Mouse (Mus musculus): ENCODE measurements around the gene Olfm1. TPM values are rescaled to one million over a fixed set of nuclear protein-coding genes. Genes with fewer than 3 reads are reported as not detected.

Gene Olfm1
- total and polyA plus RNA-seq, 3 experiments, result 0.20 to 1.3 (median 0.34) TPM

DNA sequence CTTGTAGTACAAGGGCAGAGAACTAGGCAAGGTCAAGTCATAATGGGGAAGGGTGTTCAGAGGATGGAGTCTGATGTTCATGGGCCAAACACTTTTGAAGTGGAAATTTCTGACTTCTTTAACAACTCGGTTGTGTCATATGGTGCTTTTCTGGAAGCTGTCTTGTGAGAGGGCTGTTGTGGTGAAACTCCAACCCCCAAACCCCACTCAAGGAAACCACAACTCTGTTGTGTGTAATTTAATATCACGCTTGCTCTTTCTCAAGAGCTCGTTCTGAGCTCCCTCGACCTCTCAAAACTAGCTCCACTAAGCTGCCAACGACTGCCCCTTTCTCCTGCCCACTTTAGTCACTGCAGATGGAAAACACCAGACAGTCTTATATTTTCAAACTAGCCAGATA lies 47.1 kb upstream of the Olfm1 start:
- Histone ChIP-seq H3K36me3 (replicated peaks in 1 of 2; ENCODE audit: control insufficient read depth in 1 of 2, insufficient read depth in 1 of 2, low read length in 1 of 2) (no peaks in the 10 kb centered on the region), H3K27ac (ENCODE audit: insufficient read depth, low read depth) (no peak overlapping the region), H3K4me1 (ENCODE audit: control insufficient read depth in 1 of 2, insufficient read depth in 2 of 2) (peaks cover 8 to 10% of the 10 kb centered on the region in 2 experiments; a peak in 3 of 4 replicates), H3K79me2 (replicated peaks; ENCODE audit: control insufficient read depth, extremely low read depth, insufficient read depth, poor library complexity, severe bottlenecking) (no peaks in the 10 kb centered on the region), H3K4me2 (ENCODE audit: insufficient read depth, low read depth, poor library complexity, severe bottlenecking) (no peak overlapping the region), H3K4me3 (replicated peaks in 1 of 3; ENCODE audit: low read depth in 2 of 3, low read length in 2 of 3, poor library complexity in 1 of 3) (no peak overlapping the region), H3K9ac (ENCODE audit: insufficient read depth, low read depth) (no peak overlapping the region), H3K27me3 (replicated peaks) (peaks cover 91% of the 10 kb centered on the region), H3K9me3 (replicated peaks; ENCODE audit: low read length) (peaks cover 2% of the 10 kb centered on the region)
- peak; percentile 7 for DNase-seq (ENCODE audit: extremely low read depth)
- in situ Hi-C loops (cut with MboI; ENCODE audit: low pct_ligation_motif_present, low pct_unique_long_range_greater_than_20kb, low sequenced_read_pairs), result no loop called here
- dilution Hi-C loops (cut with MboI; ENCODE audit: extremely low pct_ligation_motif_present, extremely low pct_unique_long_range_greater_than_20kb, low sequenced_read_pairs), result no loop called here
- TF ChIP-seq CTCF (conservative IDR thresholded peaks at IDR 0.05 in 1 of 2, IDR thresholded peaks at IDR 0.05 in 1 of 2; ENCODE audit: low read depth in 2 of 2, low read length in 2 of 2), result no peak
- no peak for TF ChIP-seq ZNF384 (IDR thresholded peaks at IDR 0.05; ENCODE audit: low read depth, low read length)
- TF ChIP-seq ZC3H11A (IDR thresholded peaks at IDR 0.05; ENCODE audit: low read depth, low read length), result no peak
- TF ChIP-seq BHLHE40 (IDR thresholded peaks at IDR 0.05; ENCODE audit: low read depth, low read length), result 0 out of 2 replicates have a peak, but pooled peaks have one; percentile 12
- TF ChIP-seq MEF2A (IDR thresholded peaks at IDR 0.05; ENCODE audit: borderline replicate concordance, low read depth, low read length), result no peak
- TF ChIP-seq JUN (IDR thresholded peaks at IDR 0.05; ENCODE audit: insufficient read depth, low read depth, low read length), result no peak

DNA sequence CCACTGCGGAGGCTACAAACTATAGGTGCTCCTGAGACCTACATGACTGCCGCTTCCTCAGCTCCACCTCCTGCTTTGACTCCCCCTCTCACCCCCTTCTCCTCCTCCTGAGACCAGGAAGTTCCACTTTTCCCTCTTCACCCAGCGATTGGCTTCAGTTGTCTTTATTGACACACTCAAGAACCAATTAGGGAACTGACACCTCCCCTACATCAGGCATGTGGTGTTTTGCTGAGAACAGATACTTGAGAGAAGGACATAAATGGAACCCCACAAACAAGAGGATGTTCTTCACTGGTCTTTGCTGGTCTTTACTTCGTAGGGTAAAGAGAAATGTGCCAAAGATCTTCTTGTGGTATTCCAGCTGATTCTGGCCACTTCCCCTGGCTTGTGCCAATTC lies 46.6 kb upstream of the Olfm1 start:
- peaks cover 8 to 10% of the 10 kb centered on the region in 2 experiments; a peak in 3 of 4 replicates for H3K4me1 ChIP-seq (ENCODE audit: control insufficient read depth in 1 of 2, insufficient read depth in 2 of 2)
- no peaks in the 10 kb centered on the region for H3K36me3 ChIP-seq (replicated peaks in 1 of 2; ENCODE audit: control insufficient read depth in 1 of 2, insufficient read depth in 1 of 2, low read length in 1 of 2)
- no peak overlapping the region for H3K4me2 ChIP-seq (ENCODE audit: insufficient read depth, low read depth, poor library complexity, severe bottlenecking)
- H3K9me3 ChIP-seq (replicated peaks; ENCODE audit: low read length), result peaks cover 2% of the 10 kb centered on the region
- H3K4me3 ChIP-seq (replicated peaks in 1 of 3; ENCODE audit: low read depth in 2 of 3, low read length in 2 of 3, poor library complexity in 1 of 3), result no peak overlapping the region
- TF ChIP-seq KAT2A (IDR thresholded peaks at IDR 0.05; ENCODE audit: insufficient replicate concordance, low read length) (no peak), ELF1 (IDR thresholded peaks at IDR 0.05; ENCODE audit: low read depth, low read length) (0 out of 2 replicates have a peak, but pooled peaks have one; percentile 39), IRF4 (IDR thresholded peaks at IDR 0.05; ENCODE audit: low read depth, low read length) (no peak), NELFE (IDR thresholded peaks at IDR 0.05; ENCODE audit: low read depth, low read length) (no peak)
- in situ Hi-C loops (cut with MboI; ENCODE audit: low pct_ligation_motif_present, low pct_unique_long_range_greater_than_20kb, low sequenced_read_pairs) (no loop called here), dilution Hi-C loops (cut with MboI; ENCODE audit: extremely low pct_ligation_motif_present, extremely low pct_unique_long_range_greater_than_20kb, low sequenced_read_pairs) (no loop called here)
- H3K27me3 ChIP-seq (replicated peaks), result peaks cover 90% of the 10 kb centered on the region
- H3K79me2 ChIP-seq (replicated peaks; ENCODE audit: control insufficient read depth, extremely low read depth, insufficient read depth, poor library complexity, severe bottlenecking), result no peaks in the 10 kb centered on the region
- DNase-seq (ENCODE audit: extremely low read depth), result peak; percentile 21
- no peak overlapping the region for H3K27ac ChIP-seq (ENCODE audit: insufficient read depth, low read depth)
- no peak overlapping the region for H3K9ac ChIP-seq (ENCODE audit: insufficient read depth, low read depth)

DNA sequence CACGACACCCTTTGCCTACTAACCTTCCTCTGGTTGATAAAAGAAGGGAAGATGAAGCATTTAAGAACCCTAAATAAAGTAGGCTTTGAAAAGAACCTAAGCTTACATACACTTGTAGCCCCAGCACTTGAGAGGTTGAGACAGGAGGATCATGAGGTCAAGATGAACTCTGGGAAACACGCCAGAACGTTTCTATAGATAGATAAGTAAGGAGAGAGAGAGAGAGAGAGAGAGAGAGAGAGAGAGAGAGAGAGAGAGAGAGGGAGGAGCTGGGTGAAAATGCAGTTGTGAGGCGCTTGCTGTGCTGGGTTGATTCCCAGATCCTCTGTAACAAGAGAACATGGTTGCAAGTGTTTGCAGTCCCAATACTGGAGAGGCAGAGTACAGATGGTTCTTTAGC lies 46.1 kb upstream of the Olfm1 start:
- Histone ChIP-seq H3K4me2 (ENCODE audit: insufficient read depth, low read depth, poor library complexity, severe bottlenecking) (no peak overlapping the region), H3K27me3 (replicated peaks) (peaks cover 90% of the 10 kb centered on the region), H3K79me2 (replicated peaks; ENCODE audit: control insufficient read depth, extremely low read depth, insufficient read depth, poor library complexity, severe bottlenecking) (no peaks in the 10 kb centered on the region), H3K9ac (ENCODE audit: insufficient read depth, low read depth) (no peak overlapping the region), H3K36me3 (replicated peaks in 1 of 2; ENCODE audit: control insufficient read depth in 1 of 2, insufficient read depth in 1 of 2, low read length in 1 of 2) (no peaks in the 10 kb centered on the region), H3K4me1 (ENCODE audit: control insufficient read depth in 1 of 2, insufficient read depth in 2 of 2) (peaks cover 8 to 10% of the 10 kb centered on the region in 2 experiments; a peak in 3 of 4 replicates), H3K4me3 (replicated peaks in 1 of 3; ENCODE audit: low read depth in 2 of 3, low read length in 2 of 3, poor library complexity in 1 of 3) (no peak overlapping the region), H3K9me3 (replicated peaks; ENCODE audit: low read length) (peaks cover 2% of the 10 kb centered on the region), H3K27ac (ENCODE audit: insufficient read depth, low read depth) (no peak overlapping the region)
- no peak for TF ChIP-seq NRF1 (IDR thresholded peaks at IDR 0.05; ENCODE audit: low read depth, low read length)
- no peak for TF ChIP-seq TBP (conservative IDR thresholded peaks at IDR 0.05; ENCODE audit: low read depth, low read length)
- no peak for TF ChIP-seq RAD21 (IDR thresholded peaks at IDR 0.05; ENCODE audit: low read depth, low read length)
- dilution Hi-C loops (cut with MboI; ENCODE audit: extremely low pct_ligation_motif_present, extremely low pct_unique_long_range_greater_than_20kb, low sequenced_read_pairs) (no loop called here), in situ Hi-C loops (cut with MboI; ENCODE audit: low pct_ligation_motif_present, low pct_unique_long_range_greater_than_20kb, low sequenced_read_pairs) (no loop called here)
- DNase-seq (ENCODE audit: extremely low read depth), result no peak
